Mouse (Mus musculus) CH12.LX (cell line): ENCODE results near the gene Fdps. TPM values are rescaled to one million over a fixed set of nuclear protein-coding genes. Genes with fewer than 3 reads are reported as not detected.

Experiments used
- DNase-seq: peaks from one replicate; pipeline ENCODE4 v3.0.0-alpha.2; 2013; ENCODE audit errors: extremely low read depth
- H3K27ac ChIP-seq: 2 replicates; pipeline ENCODE4 v1.5.1; 2012; ENCODE audit warnings: low read depth, mild to moderate bottlenecking, control low read depth, moderate library complexity; ENCODE audit not compliant: insufficient read depth
- H3K27me3 ChIP-seq: replicated peaks from 2 replicates; pipeline ENCODE3; 2012; ENCODE audit warnings: inconsistent platforms
- H3K36me3 ChIP-seq, 2 experiments: replicated peaks in 1 of 2; 2 replicates each; pipeline versions ENCODE3 to v1.6.1; 2012; ENCODE audit warnings: inconsistent platforms in 1 of 2, low read length in 1 of 2, mild to moderate bottlenecking in 1 of 2, mixed read lengths in 1 of 2, moderate library complexity in 1 of 2; ENCODE audit not compliant: control insufficient read depth in 1 of 2, insufficient read depth in 1 of 2
- H3K4me1 ChIP-seq, 2 experiments: 2 replicates each; pipeline ENCODE4 v1.6.1; 2012; ENCODE audit warnings: inconsistent platforms in 1 of 2, moderate library complexity in 1 of 2; ENCODE audit not compliant: insufficient read depth in 2 of 2, control insufficient read depth in 1 of 2
- H3K4me2 ChIP-seq: 2 replicates; pipeline ENCODE4 v1.6.1; 2012; ENCODE audit warnings: low read depth, mild to moderate bottlenecking, control low read depth; ENCODE audit not compliant: poor library complexity, insufficient read depth, severe bottlenecking
- H3K4me3 ChIP-seq, 3 experiments: fragments of 150-350 bp in 1 of 3; sonication (generic) in 1 of 3; replicated peaks in 1 of 3; 2 replicates each; pipeline versions ENCODE3 to v1.5.1; 2011 to 2012; ENCODE audit warnings: low read depth in 2 of 3, low read length in 2 of 3, mild to moderate bottlenecking in 2 of 3, moderate library complexity in 2 of 3, control low read depth in 1 of 3, improper control_type of control experiment in 1 of 3, inconsistent platforms in 1 of 3, mixed read lengths in 1 of 3; ENCODE audit not compliant: poor library complexity in 1 of 3
- H3K79me2 ChIP-seq: replicated peaks from 2 replicates; pipeline ENCODE4 v1.6.1; 2012; ENCODE audit warnings: mild to moderate bottlenecking, moderate library complexity; ENCODE audit not compliant: control insufficient read depth, poor library complexity, insufficient read depth, severe bottlenecking; ENCODE audit errors: extremely low read depth
- H3K9ac ChIP-seq: 2 replicates; pipeline ENCODE4 v1.6.1; 2012; ENCODE audit warnings: low read depth, mild to moderate bottlenecking, control low read depth, moderate library complexity; ENCODE audit not compliant: insufficient read depth
- H3K9me3 ChIP-seq: replicated peaks from 2 replicates; pipeline ENCODE3; 2012; ENCODE audit warnings: low read length, inconsistent platforms, mixed read lengths
- BHLHE40 ChIP-seq: IDR thresholded peaks from 2 replicates; pipeline ENCODE4 v1.6.1; 2011; ENCODE audit warnings: mild to moderate bottlenecking, low read depth, low read length, improper control_type of control experiment
- CHD2 ChIP-seq: IDR thresholded peaks from 2 replicates; pipeline ENCODE4 v1.6.1; 2011; ENCODE audit warnings: low read length, improper control_type of control experiment
- CTCF ChIP-seq, 2 experiments: IDR thresholded peaks in 1 of 2; conservative IDR thresholded peaks in 1 of 2; 2 replicates each; pipeline ENCODE4 v1.5.1; 2011 to 2012; ENCODE audit warnings: low read depth in 2 of 2, low read length in 2 of 2, improper control_type of control experiment in 1 of 2, inconsistent platforms in 1 of 2, mild to moderate bottlenecking in 1 of 2, moderate library complexity in 1 of 2
- E2F4 ChIP-seq: IDR thresholded peaks from 2 replicates; pipeline ENCODE4 v1.6.1; 2011; ENCODE audit warnings: low read depth, low read length, improper control_type of control experiment; ENCODE audit not compliant: insufficient replicate concordance
- JUN ChIP-seq: IDR thresholded peaks from 2 replicates; pipeline ENCODE4 v1.6.1; 2011; ENCODE audit warnings: low read depth, mild to moderate bottlenecking, low read length, improper control_type of control experiment, moderate library complexity; ENCODE audit not compliant: insufficient read depth
- JUND ChIP-seq: conservative IDR thresholded peaks from 2 replicates; pipeline ENCODE4 v1.6.1; 2011; ENCODE audit warnings: low read depth, low read length, improper control_type of control experiment
- MAFK ChIP-seq: IDR thresholded peaks from 2 replicates; pipeline ENCODE4 v1.6.1; 2011; ENCODE audit warnings: low read length, improper control_type of control experiment; ENCODE audit not compliant: insufficient replicate concordance
- MAZ ChIP-seq: IDR thresholded peaks from 2 replicates; pipeline ENCODE4 v1.6.1; 2012; ENCODE audit warnings: low read depth, mild to moderate bottlenecking, inconsistent platforms, low read length, improper control_type of control experiment, moderate library complexity
- MEF2A ChIP-seq: IDR thresholded peaks from 2 replicates; pipeline ENCODE4 v1.6.1; 2014; ENCODE audit warnings: low read depth, mild to moderate bottlenecking, inconsistent platforms, low read length, improper control_type of control experiment, borderline replicate concordance
- POLR2A ChIP-seq: IDR thresholded peaks from 2 replicates; pipeline ENCODE4 v1.6.1; 2011; ENCODE audit warnings: low read depth, mild to moderate bottlenecking, improper control_type of control experiment, low read length
- RAD21 ChIP-seq: IDR thresholded peaks from 2 replicates; pipeline ENCODE4 v1.6.1; 2011; ENCODE audit warnings: low read depth, mild to moderate bottlenecking, low read length, improper control_type of control experiment, moderate library complexity
- RCOR1 ChIP-seq: conservative IDR thresholded peaks from 2 replicates; pipeline ENCODE4 v1.6.1; 2012; ENCODE audit warnings: low read depth, mild to moderate bottlenecking, inconsistent platforms, low read length, improper control_type of control experiment
- SIN3A ChIP-seq: IDR thresholded peaks from 2 replicates; pipeline ENCODE4 v1.6.1; 2012; ENCODE audit warnings: low read length, improper control_type of control experiment, inconsistent platforms
- SMC3 ChIP-seq: IDR thresholded peaks from 2 replicates; pipeline ENCODE4 v1.6.1; 2011; ENCODE audit warnings: low read depth, low read length, improper control_type of control experiment
- TBP ChIP-seq: conservative IDR thresholded peaks from 2 replicates; pipeline ENCODE4 v1.6.1; 2011; ENCODE audit warnings: low read depth, low read length, improper control_type of control experiment
- TCF12 ChIP-seq: IDR thresholded peaks from 2 replicates; pipeline ENCODE4 v1.6.1; 2014; ENCODE audit warnings: low read depth, mild to moderate bottlenecking, inconsistent platforms, low read length, improper control_type of control experiment
- ZC3H11A ChIP-seq: IDR thresholded peaks from 2 replicates; pipeline ENCODE4 v1.6.1; 2012; ENCODE audit warnings: low read depth, mild to moderate bottlenecking, inconsistent platforms, low read length, improper control_type of control experiment
- dilution Hi-C: fragments of 300-500 bp; cut with MboI; formaldehyde crosslinking; loops from 2 replicates; pipeline ENCODE4 v1.14.3; 2020; ENCODE audit warnings: low sequenced_read_pairs; ENCODE audit not compliant: extremely low pct_unique_long_range_greater_than_20kb, extremely low pct_ligation_motif_present
- in situ Hi-C: fragments of 300-500 bp; cut with MboI; formaldehyde crosslinking; loops from 3 replicates; pipeline ENCODE4 v1.14.3; 2019; ENCODE audit warnings: low sequenced_read_pairs, low pct_ligation_motif_present, low pct_unique_long_range_greater_than_20kb, mixed read lengths
- polyA plus RNA-seq: library from polyadenylated mRNA; unstranded; fragments of >175 nt; gene quantifications from 2 replicates; pipeline ENCODE4 v1.2.1, GENCODE M21; 2012; ENCODE audit warnings: low read depth; ENCODE audit not compliant: insufficient read length
- total RNA-seq, 2 experiments: library from RNA; depleted of rRNA; stranded (reverse); fragments of 300-350 nt in 1 of 2; fragments of >200 nt in 1 of 2; gene quantifications; 2 replicates each; pipeline ENCODE4 v1.2.3; 2012 to 2014

The Fdps gene
- total and polyA plus RNA-seq, 3 experiments, result 177 to 572 (median 243) TPM

DNA sequence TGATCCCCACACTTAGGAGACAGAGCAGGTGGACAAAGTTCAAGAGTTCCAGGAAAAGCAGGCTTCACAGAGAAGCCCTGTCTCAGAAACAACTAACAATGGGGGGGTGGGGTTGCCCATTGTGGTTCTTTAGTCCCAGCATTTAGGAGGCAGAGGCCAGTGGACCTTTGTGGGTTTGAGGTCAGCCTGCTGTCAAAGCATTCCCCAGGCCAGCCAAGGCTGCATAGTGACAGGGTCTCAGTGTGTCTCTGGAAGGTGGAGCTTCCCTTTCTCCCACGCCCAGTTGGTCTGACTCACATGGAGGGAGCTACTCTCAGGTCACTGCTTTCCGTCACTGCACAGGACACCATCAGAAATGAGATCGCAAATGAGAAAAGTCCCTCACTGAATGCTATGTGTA, 40.1 kb downstream of the Fdps start:
- peaks cover 48 to 91% of the 10 kb centered on the region in 2 experiments for H3K36me3 ChIP-seq
- no peaks in the 10 kb centered on the region for H3K27me3 ChIP-seq
- dilution Hi-C loops (no loop called here), in situ Hi-C loops (no loop called here)
- H3K9me3 ChIP-seq, result no peaks in the 10 kb centered on the region
- no peak for TF ChIP-seq JUN
- TF ChIP-seq RCOR1, result no peak
- no peak for TF ChIP-seq MAZ
- TF ChIP-seq ZC3H11A, result no peak
- no peak for TF ChIP-seq E2F4
- TF ChIP-seq TBP, result no peak
- no peak for TF ChIP-seq TCF12
- no peak for TF ChIP-seq BHLHE40
- no peak for TF ChIP-seq SIN3A
- TF ChIP-seq MEF2A, result no peak
- TF ChIP-seq POLR2A, result no peak
- no peak for TF ChIP-seq SMC3
- TF ChIP-seq CHD2, result no peak
- no peak overlapping the region for H3K9ac ChIP-seq
- DNase-seq, result no peak
- no peaks in the 10 kb centered on the region for H3K79me2 ChIP-seq
- no peak overlapping the region for H3K4me3 ChIP-seq
- no peak overlapping the region for H3K4me2 ChIP-seq
- H3K4me1 ChIP-seq, result no peaks in the 10 kb centered on the region
- no peak overlapping the region; the same call in 1 of the 2 replicates for H3K27ac ChIP-seq

GRCm38 (mm10) chr3:89058783-89059182, 43.0 kb downstream of the Fdps start:
- Histone ChIP-seq H3K79me2 (no peaks in the 10 kb centered on the region), H3K9ac (no peak overlapping the region), H3K4me3 (no peak overlapping the region), H3K4me2 (no peak overlapping the region), H3K27ac (no peak overlapping the region), H3K9me3 (no peaks in the 10 kb centered on the region), H3K36me3 (peaks cover 48 to 89% of the 10 kb centered on the region in 2 experiments), H3K4me1 (no peaks in the 10 kb centered on the region), H3K27me3 (no peaks in the 10 kb centered on the region)
- dilution Hi-C loops, result no loop called here
- in situ Hi-C loops, result no loop called here
- peak; percentile 52 for DNase-seq
- peak; percentile 53 to 74 for TF ChIP-seq CTCF (conservative IDR thresholded peaks at IDR 0.05 in 1 of 2, IDR thresholded peaks at IDR 0.05 in 1 of 2; ENCODE audit: low read depth in 2 of 2, low read length in 2 of 2)
- TF ChIP-seq RAD21, result peak; percentile 66
- TF ChIP-seq JUND, result no peak
- TF ChIP-seq MAFK, result no peak
- peak; percentile 34 for TF ChIP-seq SMC3
